In genomic region chr6:108444435-108444834, GRCm38 (mm10) we compare ENCODE assay signal across 10 mouse cellular contexts.
A peak's percentile ranks its signal among the peaks of the same experiment; 100 is the strongest.
DNase-seq lines count a peak whose midpoint lies in the region; ATAC-seq and TF ChIP-seq lines count a peak whose summit lies in the region.
"Had no signal": no experiment of that assay in that cellular context is flagged by ENCODE, and none has a peak within 500 bp of the region (broad histone marks: within the 10 kb centered on the region; RNA-seq: fewer than 3 reads in every experiment).

No protein-coding gene starts in this region.

- H3K36me3 ChIP-seq in kidney, postnatal 0 days (ENCODE audit: insufficient read depth, low read length), result peaks cover 7% of the 10 kb centered on the region; the same call in 1 of the 2 replicates
- H3K36me3 ChIP-seq: hindbrain, embryonic 15.5 days had no signal

- H3K4me3 ChIP-seq in kidney, postnatal 0 days (replicated peaks; ENCODE audit: low read depth, low read length), result no peak overlapping the region
- H3K4me3 ChIP-seq in embryonic fibroblast, embryonic 13.5 days (ENCODE audit: insufficient read depth, low read length), result no peak overlapping the region
- H3K4me3 ChIP-seq: hindbrain, embryonic 15.5 days; limb, embryonic 15.5 days had no signal

- H3K27ac ChIP-seq in kidney, postnatal 0 days, result peak overlapping the region; percentile 82
- peak overlapping the region; percentile 65 for H3K27ac ChIP-seq in embryonic fibroblast, embryonic 13.5 days (ENCODE audit: insufficient read depth, low read length)
- H3K27ac ChIP-seq: hindbrain, embryonic 15.5 days; limb, embryonic 15.5 days had no signal

- H3K9me3 ChIP-seq in kidney, postnatal 0 days (replicated peaks; ENCODE audit: low read length), result no peaks in the 10 kb centered on the region
- H3K9me3 ChIP-seq: limb, embryonic 15.5 days had no signal

- peaks cover 28% of the 10 kb centered on the region; the same call in 1 of the 2 replicates for H3K4me1 ChIP-seq in kidney, postnatal 0 days (replicated peaks; ENCODE audit: insufficient read depth, low read length)
- peaks cover 14% of the 10 kb centered on the region for H3K4me1 ChIP-seq in embryonic fibroblast, embryonic 13.5 days (ENCODE audit: control insufficient read depth, insufficient read depth, low read length)
- H3K4me1 ChIP-seq: hindbrain, embryonic 15.5 days had no signal

- TF ChIP-seq CTCF in kidney, postnatal 0 days (IDR thresholded peaks at IDR 0.05; ENCODE audit: low read depth), result no peak
- TF ChIP-seq CTCF in embryonic fibroblast, embryonic 13.5 days (IDR thresholded peaks at IDR 0.05; ENCODE audit: borderline replicate concordance, insufficient read depth, low read length), result no peak

- 73% methylated on average over 7 of the region's 7 CpGs for WGBS in kidney, postnatal 0 days

- DNase-seq in kidney, postnatal 0 days (ENCODE audit: low spot score), result no peak
- DNase-seq in kidney, adult 9 months, result no peak
- peak; percentile 89 for DNase-seq in brain, adult 2 months (ENCODE audit: low read depth, low spot score)
- peak; percentile 67 to 70 for DNase-seq in right cerebral cortex, postnatal 10 days (ENCODE audit: low spot score in 2 of 2)
- DNase-seq in heart, adult 8-10 months (ENCODE audit: low spot score), result no peak
- DNase-seq in thymus, postnatal 14 days, result no peak

- no peaks in the 10 kb centered on the region for H3K27me3 ChIP-seq in kidney, postnatal 0 days (ENCODE audit: insufficient read depth, low read length)
- H3K27me3 ChIP-seq: hindbrain, embryonic 15.5 days; limb, embryonic 15.5 days had no signal

- no peak for TF ChIP-seq POLR2A in embryonic fibroblast, embryonic 13.5 days (IDR thresholded peaks at IDR 0.05; ENCODE audit: low read depth, low read length)

- ATAC-seq in kidney, postnatal 0 days (replicated peaks; ENCODE audit: low FRiP score, low read depth), result no peak
- ATAC-seq: activated CD4-positive, CD25-positive, alpha-beta regulatory T cell, adult 4 months had no signal

- no peak overlapping the region for H3K4me2 ChIP-seq in kidney, postnatal 0 days (ENCODE audit: low read length)
- H3K4me2 ChIP-seq: hindbrain, embryonic 15.5 days; limb, embryonic 15.5 days had no signal

- no peak overlapping the region for H3K9ac ChIP-seq in kidney, postnatal 0 days (ENCODE audit: low read depth, low read length)
- H3K9ac ChIP-seq: hindbrain, embryonic 15.5 days; limb, embryonic 15.5 days had no signal

Comparison
In these comparisons a context has a peak if more than half of its experiments do, and no peak if none do; other contexts are left out.
1. DNase-seq: peak in brain, adult 2 months (single experiment) and right cerebral cortex, postnatal 10 days (2 of 2); none in kidney, postnatal 0 days (single experiment), kidney, adult 9 months (single experiment), heart, adult 8-10 months (single experiment) and thymus, postnatal 14 days (single experiment).